Mouse (Mus musculus) forebrain, embryonic 14.5 days (tissue): ENCODE data around the gene Cspg4. TPM values are rescaled to one million over a fixed set of nuclear protein-coding genes. Genes with fewer than 3 reads are reported as not detected.

ENCODE experiments used
- polyA plus RNA-seq: library from polyadenylated mRNA; unstranded; fragments of >200 nt; fragmentation: Nextera tagmentation; extraction: Ambion mirVana; gene quantifications from 2 replicates; pipeline ENCODE4 v1.2.1, GENCODE M21; 2014

Gene Cspg4
- polyA plus RNA-seq, 1 experiment from 2014 or later, result 3.0 TPM

Other genes with a start within 250 kb of the Cspg4 start
- gene Lingo1, start 68.6 kb upstream of the Cspg4 start, polyA plus RNA-seq, result 19.0 and 26.7 TPM in 2 replicates
- gene Odf3l1, start 354 bp upstream of the Cspg4 start, polyA plus RNA-seq, result not detected in 2 replicates
- gene Snx33, start 63.3 kb downstream of the Cspg4 start, polyA plus RNA-seq, result 1.7 and 1.9 TPM in 2 replicates
- 91.1 and 100 TPM in 2 replicates for gene Imp3, start 72.4 kb downstream of the Cspg4 start, polyA plus RNA-seq
- 27.4 and 29.1 TPM in 2 replicates for gene Snupn, start 85.8 kb downstream of the Cspg4 start, polyA plus RNA-seq
- gene Ptpn9, start 129.9 kb downstream of the Cspg4 start, polyA plus RNA-seq, result 27.3 and 28.2 TPM in 2 replicates
- 28.5 and 34.2 TPM in 2 replicates for gene Sin3a, start 207.0 kb downstream of the Cspg4 start, polyA plus RNA-seq